Mouse (Mus musculus) neural tube, embryonic 14.5 days (tissue): Measurements from ENCODE around the gene Ppp1r15b. TPM values are rescaled to one million over a fixed set of nuclear protein-coding genes. Genes with fewer than 3 reads are reported as not detected.

Source experiments
- ATAC-seq: fragments of 200-750 bp; cut with Nextera tagmentation; 2 replicates; pipeline ENCODE4 v1.8.0; 2017; ENCODE audit warnings: low read depth, mild to moderate bottlenecking, moderate TSS enrichment, moderate library complexity
- H3K27ac ChIP-seq: fragments of 300-500 bp; sonication (generic); 2 replicates; pipeline ENCODE4 v1.5.1; 2014; ENCODE audit warnings: low read depth, mild to moderate bottlenecking, control low read depth, low read length, moderate library complexity, mixed read lengths
- H3K27me3 ChIP-seq: fragments of 300-500 bp; sonication (generic); 2 replicates; pipeline ENCODE4 v1.6.1; 2014; ENCODE audit warnings: low read length; ENCODE audit not compliant: control insufficient read depth, insufficient read depth
- H3K36me3 ChIP-seq: fragments of 300-500 bp; sonication (generic); 2 replicates; pipeline ENCODE4 v1.6.1; 2014; ENCODE audit warnings: low read length, mixed read lengths; ENCODE audit not compliant: control insufficient read depth, insufficient read depth
- H3K4me1 ChIP-seq: fragments of 300-500 bp; sonication (generic); 2 replicates; pipeline ENCODE4 v1.6.1; 2014; ENCODE audit warnings: low read length; ENCODE audit not compliant: control insufficient read depth, insufficient read depth
- H3K4me2 ChIP-seq: fragments of 300-500 bp; sonication (generic); 2 replicates; pipeline ENCODE4 v1.6.1; 2014; ENCODE audit warnings: mild to moderate bottlenecking, low read depth, low read length, control low read depth
- H3K4me3 ChIP-seq: fragments of 300-500 bp; sonication (generic); 2 replicates; pipeline ENCODE4 v1.5.1; 2014; ENCODE audit warnings: low read depth, low read length, control low read depth, mixed read lengths
- H3K9ac ChIP-seq: fragments of 300-500 bp; sonication (generic); replicated peaks from 2 replicates; pipeline ENCODE4 v1.6.1; 2014; ENCODE audit warnings: low read depth, mild to moderate bottlenecking, control low read depth, low read length, mixed read lengths
- H3K9me3 ChIP-seq: fragments of 300-500 bp; sonication (generic); 2 replicates; pipeline ENCODE4 v1.6.1; 2016; ENCODE audit warnings: low read length; ENCODE audit not compliant: control insufficient read depth
- WGBS: fragments of 180-500 bp; shearing (Covaris S2); extraction: QIAGEN DNeasy Blood & Tissue Kit; methylation state at CpG from one replicate; pipeline ENCODE4 v1.1.7; 2014; 5-methylcytosine and 5-hydroxymethylcytosine counted together
- polyA plus RNA-seq: library from polyadenylated mRNA; unstranded; fragments of >200 nt; fragmentation: Nextera tagmentation; extraction: Ambion mirVana; gene quantifications from 2 replicates; pipeline ENCODE4 v1.2.1, GENCODE M21; 2014

Gene Ppp1r15b
- polyA plus RNA-seq, 1 experiment from 2014 or later = 25.9 TPM

DNA sequence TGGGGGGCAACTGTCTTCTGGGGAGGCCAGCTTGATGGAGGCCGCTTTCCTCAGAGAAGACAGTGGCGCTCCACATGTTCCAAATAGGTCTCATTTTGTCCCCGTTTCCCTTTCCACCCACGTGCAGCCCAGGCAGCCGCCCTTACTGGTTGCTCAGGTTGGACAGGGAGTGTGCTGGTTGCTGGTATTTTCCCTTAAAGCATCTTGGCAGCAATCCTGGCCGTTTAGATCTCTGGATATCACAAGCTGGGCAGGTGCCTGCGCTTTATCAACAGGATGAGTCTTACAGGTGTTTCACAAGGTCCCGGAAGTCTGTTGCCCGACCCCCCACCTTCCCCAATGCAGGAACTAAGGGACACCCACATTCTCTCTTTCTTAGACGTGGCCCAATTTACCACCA, 31.1 kb downstream of the Ppp1r15b start:
- H3K36me3 ChIP-seq = no peaks in the 10 kb centered on the region
- no peak for ATAC-seq
- H3K4me3 ChIP-seq = no peak overlapping the region
- H3K27me3 ChIP-seq = peaks cover 24% of the 10 kb centered on the region
- 77% methylated on average over 10 of the region's 10 CpGs for WGBS
- H3K4me2 ChIP-seq = no peak overlapping the region
- H3K4me1 ChIP-seq = peaks cover 11% of the 10 kb centered on the region; the same call in 1 of the 2 replicates
- no peaks in the 10 kb centered on the region for H3K9me3 ChIP-seq
- no peak overlapping the region for H3K9ac ChIP-seq
- no peak overlapping the region for H3K27ac ChIP-seq

DNA sequence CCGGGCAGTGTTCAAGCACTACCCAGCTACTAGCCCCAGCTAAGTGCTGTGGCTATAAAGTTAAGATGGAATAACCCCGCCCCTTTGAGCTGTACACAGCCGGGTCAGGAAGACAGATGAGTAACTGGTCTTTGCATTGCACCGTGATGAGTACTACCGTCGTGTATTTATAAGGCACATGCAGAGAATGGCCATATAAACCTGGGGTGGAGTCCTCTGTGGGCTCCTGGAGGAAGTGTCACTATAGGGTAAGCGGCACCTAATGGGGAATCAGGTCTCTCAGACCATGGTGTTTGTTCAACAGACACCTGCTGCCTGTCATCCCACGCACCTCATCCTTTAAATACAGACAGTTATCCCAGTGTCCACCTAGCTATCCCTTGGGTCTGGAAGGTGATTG, 32.0 kb downstream of the Ppp1r15b start:
- Histone ChIP-seq H3K4me3 (no peak overlapping the region), H3K4me2 (no peak overlapping the region), H3K9ac (no peak overlapping the region), H3K27me3 (peaks cover 24% of the 10 kb centered on the region), H3K4me1 (peaks cover 11% of the 10 kb centered on the region; the same call in 1 of the 2 replicates), H3K36me3 (no peaks in the 10 kb centered on the region), H3K27ac (no peak overlapping the region), H3K9me3 (no peaks in the 10 kb centered on the region)
- no peak for ATAC-seq
- 31% methylated on average over 8 of the region's 8 CpGs for WGBS

GRCm38 (mm10) chr1:133163820-133164431, 33.0 kb downstream of the Ppp1r15b start, which contains the start of gene Plekha6:
Gene Plekha6, plus strand, starts transcription at chr1:133164210.
- 0% methylated on average over 57 of the region's 68 CpGs for WGBS
- H3K27me3 ChIP-seq = peaks cover 24% of the 10 kb centered on the region
- peak; percentile 49; the same call in 1 of the 2 replicates for ATAC-seq

DNA sequence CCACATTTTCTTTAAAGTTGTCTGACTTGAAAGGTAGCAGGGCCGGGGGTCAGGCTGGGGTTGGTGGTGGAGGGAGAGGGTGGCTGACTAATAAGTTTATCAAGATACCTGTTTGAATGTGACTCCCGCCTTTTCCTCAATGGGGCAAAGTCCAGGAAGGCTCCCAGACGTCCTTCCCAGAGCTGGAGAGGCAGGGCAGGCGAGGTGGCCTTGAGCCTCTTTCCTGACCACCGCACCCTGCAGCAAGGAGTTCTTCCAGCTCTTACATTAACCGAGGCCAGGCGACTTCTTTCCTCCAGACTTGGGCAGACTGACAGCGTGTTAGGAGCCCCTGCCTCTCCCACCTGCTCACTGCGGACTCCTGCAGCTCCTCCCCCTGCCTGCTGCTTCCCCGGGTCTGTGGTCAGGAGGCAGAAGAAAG, 33.7 kb downstream of the Ppp1r15b start:
- Histone ChIP-seq H3K27me3 (peaks cover 24% of the 10 kb centered on the region), H3K4me3 (peak overlapping the region; percentile 48), H3K9me3 (no peaks in the 10 kb centered on the region), H3K4me2 (peak overlapping the region; percentile 98), H3K4me1 (peaks cover 11% of the 10 kb centered on the region; the same call in 1 of the 2 replicates), H3K27ac (no peak overlapping the region), H3K36me3 (no peaks in the 10 kb centered on the region), H3K9ac (no peak overlapping the region)
- 3% methylated on average over 10 of the region's 10 CpGs for WGBS
- ATAC-seq = no peak

More at GRCm38 (mm10) chr1:133163820-133164431, 33.0 kb downstream of the Ppp1r15b start, which contains the start of gene Plekha6:
- H3K4me3 ChIP-seq = peak within 1 kb of the TSS; percentile 48
- H3K27ac ChIP-seq = no peak within 1 kb of the TSS
- H3K4me2 ChIP-seq = peak within 1 kb of the TSS; percentile 98
- H3K36me3 ChIP-seq = no peaks in the 10 kb centered on the region
- H3K4me1 ChIP-seq = peaks cover 11% of the 10 kb centered on the region; the same call in 1 of the 2 replicates
- peak within 1 kb of the TSS; percentile 50 for H3K9ac ChIP-seq
- H3K9me3 ChIP-seq = no peaks in the 10 kb centered on the region

- WGBS = 41% methylated on average over 11 of the region's 11 CpGs
- Histone ChIP-seq H3K9me3 (no peaks in the 10 kb centered on the region), H3K4me3 (no peak overlapping the region), H3K9ac (no peak overlapping the region), H3K27ac (no peak overlapping the region), H3K4me2 (peak overlapping the region; percentile 98; the same call in 1 of the 2 replicates), H3K36me3 (no peaks in the 10 kb centered on the region), H3K4me1 (peaks cover 11% of the 10 kb centered on the region; the same call in 1 of the 2 replicates), H3K27me3 (peaks cover 24% of the 10 kb centered on the region)
- ATAC-seq = no peak
These were observed 34.2 kb downstream of the Ppp1r15b start for GRCm38 (mm10) chr1:133165111-133165510.

GRCm38 (mm10) chr1:133168318-133169060, 37.5 kb downstream of the Ppp1r15b start:
- Histone ChIP-seq H3K27ac (no peak overlapping the region), H3K9ac (no peak overlapping the region), H3K4me1 (peaks cover 11% of the 10 kb centered on the region; the same call in 1 of the 2 replicates), H3K9me3 (no peaks in the 10 kb centered on the region), H3K4me3 (no peak overlapping the region), H3K27me3 (peaks cover 8% of the 10 kb centered on the region), H3K4me2 (no peak overlapping the region), H3K36me3 (no peaks in the 10 kb centered on the region)
- no peak for ATAC-seq
- 47% methylated on average over 19 of the region's 19 CpGs for WGBS

DNA sequence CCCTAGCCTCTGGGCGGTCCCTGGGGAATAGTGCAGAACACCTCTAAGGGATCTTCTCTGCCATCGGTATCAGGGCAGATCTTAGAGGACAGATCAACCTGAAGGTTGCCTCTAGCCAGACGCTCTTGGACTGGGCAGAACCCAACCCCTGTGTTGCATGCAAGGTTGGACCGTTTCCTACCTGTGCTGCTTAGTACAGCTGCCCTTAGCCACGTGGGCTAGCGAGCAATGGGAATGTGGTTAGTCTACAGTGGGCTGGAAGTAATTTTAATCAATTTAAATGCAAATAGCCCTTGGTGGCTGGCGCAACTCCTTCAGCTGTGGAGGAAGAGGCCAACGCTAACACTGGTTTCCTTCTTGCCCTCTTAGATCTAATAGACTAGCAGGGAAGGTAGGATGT, 39.3 kb downstream of the Ppp1r15b start:
- H3K4me2 ChIP-seq = no peak overlapping the region
- no peak overlapping the region for H3K27ac ChIP-seq
- H3K27me3 ChIP-seq = no peaks in the 10 kb centered on the region
- H3K9ac ChIP-seq = no peak overlapping the region
- H3K4me1 ChIP-seq = no peaks in the 10 kb centered on the region
- whole genome bisulfite sequencing = 71% methylated on average over 8 of the region's 8 CpGs
- no peaks in the 10 kb centered on the region for H3K36me3 ChIP-seq
- ATAC-seq = no peak
- no peak overlapping the region for H3K4me3 ChIP-seq
- no peaks in the 10 kb centered on the region for H3K9me3 ChIP-seq

DNA sequence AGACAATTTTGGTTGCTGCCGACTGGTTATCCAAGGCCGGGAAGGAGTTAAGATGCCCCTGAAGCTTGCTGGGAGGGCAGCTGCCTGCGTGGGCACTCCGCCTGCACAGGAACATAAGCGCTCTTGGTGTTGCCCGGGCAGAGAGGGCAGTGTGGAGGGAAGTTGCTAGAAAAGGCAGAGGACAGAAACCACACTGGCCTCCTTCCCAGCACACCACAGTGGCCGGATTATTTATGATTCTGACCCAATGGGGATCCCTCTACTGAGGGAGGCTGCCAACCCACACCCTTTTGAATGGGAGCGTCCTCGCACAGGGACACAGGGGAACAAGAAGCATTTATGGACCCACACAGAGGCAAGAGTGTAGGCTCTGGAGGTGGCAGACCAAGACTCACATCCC, 40.4 kb downstream of the Ppp1r15b start:
- H3K4me3 ChIP-seq = no peak overlapping the region
- 0 out of 2 replicates have a peak, but pooled peaks have one; percentile 31 for ATAC-seq

DNA sequence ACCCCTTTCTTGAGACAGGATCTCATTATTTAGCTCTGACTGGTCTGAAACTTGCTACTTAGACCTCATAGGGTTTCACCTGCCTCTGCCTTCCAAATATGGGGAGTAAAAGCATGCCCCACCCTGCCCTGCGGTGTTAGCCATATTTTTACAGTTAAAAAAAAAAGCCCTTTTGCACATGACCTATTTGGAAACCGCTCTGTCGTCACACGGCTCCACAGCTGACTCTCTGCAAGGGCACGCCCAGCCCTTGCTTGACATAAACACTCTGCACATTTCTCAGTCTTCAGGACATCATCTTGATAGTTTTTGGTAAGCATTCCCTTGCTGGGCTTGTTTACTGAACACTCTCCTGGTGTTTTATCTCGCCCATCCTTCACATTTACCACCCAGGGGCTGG, 44.2 kb downstream of the Ppp1r15b start:
- Histone ChIP-seq H3K4me2 (no peak overlapping the region), H3K4me1 (peaks cover 4% of the 10 kb centered on the region; the same call in 1 of the 2 replicates), H3K27me3 (no peaks in the 10 kb centered on the region), H3K36me3 (no peaks in the 10 kb centered on the region), H3K4me3 (no peak overlapping the region), H3K9me3 (no peaks in the 10 kb centered on the region), H3K9ac (no peak overlapping the region), H3K27ac (no peak overlapping the region)
- no peak for ATAC-seq
- 80% methylated on average over 6 of the region's 6 CpGs for WGBS

More for the DNA sequence above, 40.4 kb downstream of the Ppp1r15b start:
- H3K9ac ChIP-seq = no peak overlapping the region
- H3K9me3 ChIP-seq = no peaks in the 10 kb centered on the region
- no peaks in the 10 kb centered on the region for H3K4me1 ChIP-seq
- H3K27me3 ChIP-seq = no peaks in the 10 kb centered on the region
- no peak overlapping the region for H3K27ac ChIP-seq
- H3K36me3 ChIP-seq = no peaks in the 10 kb centered on the region
- WGBS = 73% methylated on average over 9 of the region's 9 CpGs
- no peak overlapping the region for H3K4me2 ChIP-seq
